Mouse (Mus musculus): ENCODE results near the gene Jmjd8. TPM values are rescaled to one million over a fixed set of nuclear protein-coding genes. Genes with fewer than 3 reads are reported as not detected.

Gene Jmjd8
- total and polyA plus RNA-seq, 2 experiments from 2014 or later, result 26.2 to 32.2 TPM

DNA sequence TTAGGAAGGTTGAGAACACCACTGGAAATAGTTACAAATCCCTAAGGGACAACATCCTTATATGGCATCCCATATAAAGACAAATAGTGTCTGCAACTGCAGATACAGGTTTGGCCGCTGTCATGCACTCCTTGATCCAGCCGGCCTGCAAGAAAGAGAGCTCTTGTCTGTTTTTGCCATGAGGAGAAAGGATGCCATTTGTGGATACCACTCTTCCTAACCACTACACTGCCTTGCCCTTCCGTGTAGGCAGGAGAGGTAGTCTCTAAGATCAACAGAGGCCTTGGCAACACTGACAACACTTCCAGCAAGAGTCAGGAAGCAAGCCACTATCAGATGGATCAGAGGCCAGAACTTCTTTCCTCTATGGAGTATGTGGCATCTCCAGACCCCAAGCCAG lies 42.4 kb upstream of the Jmjd8 start, which contains the start of gene Ccdc78:
TSS of gene Ccdc78 (plus strand) at position 301 of the 400 bp plus-strand sequence.
- DNase-seq (ENCODE audit: low spot score), result no peak
- TF ChIP-seq CTCF (IDR thresholded peaks at IDR 0.05; ENCODE audit: low read depth) (no peak), EP300 (IDR thresholded peaks at IDR 0.05; ENCODE audit: low read depth) (no peak)
- H3K36me3 ChIP-seq (replicated peaks; ENCODE audit: control insufficient read depth, insufficient read depth, low read length), result peaks cover 35% of the 10 kb centered on the region
- H3K4me1 ChIP-seq (ENCODE audit: control insufficient read depth, insufficient read depth), result peaks cover 10% of the 10 kb centered on the region
- WGBS, result 71% methylated on average over 3 of the region's 3 CpGs
- H3K27ac ChIP-seq (ENCODE audit: low read depth), result peak within 1 kb of the TSS; percentile 61; the same call in 1 of the 2 replicates
- H3K4me3 ChIP-seq (ENCODE audit: low read depth, low read length), result peak within 1 kb of the TSS; percentile 71
- H3K9ac ChIP-seq (replicated peaks; ENCODE audit: low read depth, low read length), result peak within 1 kb of the TSS; percentile 55; the same call in 1 of the 2 replicates
- H3K4me2 ChIP-seq (ENCODE audit: low read depth, low read length), result peak within 1 kb of the TSS; percentile 84
- no peaks in the 10 kb centered on the region for H3K9me3 ChIP-seq (replicated peaks; ENCODE audit: control insufficient read depth, low read length)
- ATAC-seq (ENCODE audit: insufficient read depth, low read depth), result no peak
- no peaks in the 10 kb centered on the region for H3K27me3 ChIP-seq (ENCODE audit: control insufficient read depth, insufficient read depth, low read length)

DNA sequence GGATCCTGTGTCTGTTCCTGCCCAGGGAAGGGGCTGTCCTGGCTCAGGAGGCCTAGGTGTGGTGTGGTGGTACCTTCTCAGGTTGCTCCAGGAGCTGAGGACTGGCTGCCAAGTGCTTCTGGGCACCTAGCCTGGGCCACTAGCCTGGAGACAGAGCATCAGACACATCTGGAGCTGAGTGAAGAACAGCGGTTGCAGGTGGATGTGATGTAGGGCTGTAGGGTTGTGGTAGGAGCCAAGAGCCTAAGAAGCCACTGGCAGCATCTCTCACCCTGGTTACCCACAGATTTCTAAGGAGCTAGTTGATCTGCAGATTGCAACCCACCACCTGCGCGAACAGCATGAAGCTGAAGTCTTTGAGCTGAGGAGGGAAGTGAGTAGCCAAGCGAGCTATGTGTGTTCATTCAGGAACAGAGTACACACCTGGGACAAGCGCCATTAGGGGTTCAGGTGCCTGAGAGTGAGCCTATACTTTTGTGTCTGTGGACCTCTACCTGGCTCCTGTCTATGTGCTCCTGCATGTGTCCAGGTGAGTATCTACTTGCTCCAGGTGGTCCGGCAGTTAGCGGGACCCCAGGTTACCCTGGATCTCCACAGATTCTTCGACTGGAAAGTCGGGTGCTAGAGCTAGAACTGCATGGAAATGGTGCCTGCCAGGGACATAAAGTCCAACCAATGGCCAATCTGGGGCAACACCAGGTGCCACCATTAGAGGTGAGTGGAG lies 41.7 kb upstream of the Jmjd8 start:
- peaks cover 28% of the 10 kb centered on the region for H3K36me3 ChIP-seq (replicated peaks; ENCODE audit: control insufficient read depth, insufficient read depth, low read length)
- no peak for DNase-seq (ENCODE audit: low spot score)

DNA sequence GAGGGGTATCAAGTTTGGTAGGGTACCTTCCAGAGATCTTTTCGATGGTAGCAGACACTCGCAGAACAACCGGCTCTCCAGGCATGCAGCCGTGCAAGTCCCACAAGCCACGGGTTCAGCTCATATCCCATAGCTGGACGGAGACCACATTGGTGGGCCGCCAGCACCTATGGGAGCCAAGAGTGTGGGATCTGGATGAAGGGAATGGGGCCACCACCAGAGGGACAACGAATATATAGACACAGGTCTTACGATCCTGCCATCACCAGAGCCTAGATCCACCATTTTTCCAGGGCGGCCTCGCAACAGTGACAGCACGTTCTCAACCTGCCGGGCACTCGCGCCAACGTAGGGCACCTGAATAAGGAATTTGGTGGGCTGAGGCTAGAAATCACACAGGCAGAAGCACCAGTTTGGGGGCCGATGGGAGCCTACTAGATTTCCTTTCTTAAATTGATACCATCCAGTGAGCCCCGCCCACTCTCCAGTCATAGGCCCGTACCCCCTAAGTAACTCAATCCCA lies 37.3 kb upstream of the Jmjd8 start:
- H3K4me1 ChIP-seq (ENCODE audit: control insufficient read depth, insufficient read depth), result peaks cover 17% of the 10 kb centered on the region; the same call in 1 of the 2 replicates
- ATAC-seq (ENCODE audit: insufficient read depth, low read depth) (no peak), DNase-seq (ENCODE audit: low spot score) (no peak)
- TF ChIP-seq EP300 (IDR thresholded peaks at IDR 0.05; ENCODE audit: low read depth) (no peak), CTCF (IDR thresholded peaks at IDR 0.05; ENCODE audit: low read depth) (no peak)
- peak overlapping the region; percentile 81 for H3K9ac ChIP-seq (replicated peaks; ENCODE audit: low read depth, low read length)
- peak overlapping the region; percentile 83 for H3K4me3 ChIP-seq (ENCODE audit: low read depth, low read length)
- 26% methylated on average over 19 of the region's 19 CpGs for WGBS
- H3K9me3 ChIP-seq (replicated peaks; ENCODE audit: control insufficient read depth, low read length), result no peaks in the 10 kb centered on the region
- H3K27ac ChIP-seq (ENCODE audit: low read depth), result no peak overlapping the region
- H3K4me2 ChIP-seq (ENCODE audit: low read depth, low read length), result peak overlapping the region; percentile 91
- no peaks in the 10 kb centered on the region for H3K27me3 ChIP-seq (ENCODE audit: control insufficient read depth, insufficient read depth, low read length)
- peaks cover 18% of the 10 kb centered on the region; the same call in 1 of the 2 replicates for H3K36me3 ChIP-seq (replicated peaks; ENCODE audit: control insufficient read depth, insufficient read depth, low read length)

More for the DNA sequence above, 41.7 kb upstream of the Jmjd8 start:
- Histone ChIP-seq H3K4me2 (ENCODE audit: low read depth, low read length) (no peak overlapping the region), H3K27ac (ENCODE audit: low read depth) (no peak overlapping the region), H3K4me1 (ENCODE audit: control insufficient read depth, insufficient read depth) (peaks cover 10% of the 10 kb centered on the region), H3K4me3 (ENCODE audit: low read depth, low read length) (no peak overlapping the region), H3K27me3 (ENCODE audit: control insufficient read depth, insufficient read depth, low read length) (no peaks in the 10 kb centered on the region), H3K9ac (replicated peaks; ENCODE audit: low read depth, low read length) (no peak overlapping the region), H3K9me3 (replicated peaks; ENCODE audit: control insufficient read depth, low read length) (no peaks in the 10 kb centered on the region)
- ATAC-seq (ENCODE audit: insufficient read depth, low read depth), result no peak
- WGBS, result 89% methylated on average over 9 of the region's 9 CpGs
- TF ChIP-seq EP300 (IDR thresholded peaks at IDR 0.05; ENCODE audit: low read depth) (no peak), CTCF (IDR thresholded peaks at IDR 0.05; ENCODE audit: low read depth) (no peak)

DNA sequence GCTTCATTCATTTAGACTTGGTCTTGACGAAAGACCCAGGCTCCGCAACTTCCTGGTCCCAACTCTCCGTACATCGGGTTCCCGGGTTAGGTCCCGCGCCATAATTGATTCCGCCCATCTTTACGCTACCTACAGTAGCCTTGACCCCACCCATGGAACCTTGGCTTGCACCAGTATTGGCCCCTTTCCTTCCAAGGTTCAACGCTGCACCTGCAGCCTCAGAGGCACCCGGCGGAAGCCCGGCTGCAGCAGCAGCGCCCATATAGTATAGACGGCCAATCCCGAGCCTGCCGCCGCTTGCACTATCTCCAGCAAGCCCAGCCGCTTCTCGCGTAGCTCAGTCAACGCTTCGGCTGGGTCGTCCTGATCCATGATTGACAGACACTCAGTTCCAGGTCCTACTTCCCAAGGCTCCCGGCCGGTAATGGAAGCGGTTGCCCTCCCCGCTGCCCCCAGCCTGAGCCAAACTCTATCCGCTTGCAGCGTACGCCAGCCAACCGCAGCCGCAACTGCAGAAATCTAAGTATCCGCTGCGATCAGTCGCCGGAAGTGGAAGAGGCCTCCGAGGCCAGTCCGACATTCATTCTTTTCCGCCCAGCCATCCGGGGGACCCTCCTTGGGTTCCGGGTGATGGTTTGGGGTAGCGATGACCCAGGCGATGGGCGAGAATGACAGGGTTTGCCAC lies 36.7 kb upstream of the Jmjd8 start:
- peak overlapping the region; percentile 81 for H3K9ac ChIP-seq (replicated peaks; ENCODE audit: low read depth, low read length)
- under 1% methylated on average over 45 of the region's 45 CpGs for WGBS
- peak overlapping the region; percentile 91 for H3K4me2 ChIP-seq (ENCODE audit: low read depth, low read length)
- peaks cover 19% of the 10 kb centered on the region; the same call in 1 of the 2 replicates for H3K4me1 ChIP-seq (ENCODE audit: control insufficient read depth, insufficient read depth)
- peaks cover 18% of the 10 kb centered on the region; the same call in 1 of the 2 replicates for H3K36me3 ChIP-seq (replicated peaks; ENCODE audit: control insufficient read depth, insufficient read depth, low read length)
- peak overlapping the region; percentile 83 for H3K4me3 ChIP-seq (ENCODE audit: low read depth, low read length)
- ATAC-seq (ENCODE audit: insufficient read depth, low read depth) (peak; percentile 74), DNase-seq (ENCODE audit: low spot score) (peak; percentile 66)
- peak overlapping the region; percentile 92 for H3K27ac ChIP-seq (ENCODE audit: low read depth)
- H3K9me3 ChIP-seq (replicated peaks; ENCODE audit: control insufficient read depth, low read length), result no peaks in the 10 kb centered on the region
- H3K27me3 ChIP-seq (ENCODE audit: control insufficient read depth, insufficient read depth, low read length), result no peaks in the 10 kb centered on the region
- TF ChIP-seq CTCF (IDR thresholded peaks at IDR 0.05; ENCODE audit: low read depth), result no peak

DNA sequence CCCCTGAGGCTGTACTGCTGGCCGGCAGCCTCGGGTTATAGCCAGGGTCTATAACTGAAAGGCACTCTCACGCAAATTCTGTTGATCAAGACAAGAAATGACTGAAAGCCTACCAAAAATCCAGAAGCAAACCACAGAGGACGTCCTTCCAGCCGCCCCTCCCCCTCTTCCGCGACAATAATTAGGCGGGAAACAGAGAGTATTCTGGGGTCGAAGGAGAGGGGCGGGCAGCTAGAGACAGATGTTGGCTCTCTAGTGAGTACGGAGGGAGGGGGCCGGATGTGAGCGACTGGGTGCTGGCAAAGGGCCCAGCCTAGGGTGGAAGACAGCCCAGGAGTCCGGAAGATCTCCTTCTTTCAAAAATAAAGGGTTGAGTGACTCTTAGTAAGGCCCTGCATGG lies 36.1 kb upstream of the Jmjd8 start, which contains the start of gene Fam173a:
TSS of gene Fam173a (minus strand) at position 287 of the 400 bp plus-strand sequence.
- peaks cover 22% of the 10 kb centered on the region; the same call in 1 of the 2 replicates for H3K4me1 ChIP-seq (ENCODE audit: control insufficient read depth, insufficient read depth)
- peak within 1 kb of the TSS; percentile 81 for H3K9ac ChIP-seq (replicated peaks; ENCODE audit: low read depth, low read length)
- no peaks in the 10 kb centered on the region for H3K27me3 ChIP-seq (ENCODE audit: control insufficient read depth, insufficient read depth, low read length)
- H3K9me3 ChIP-seq (replicated peaks; ENCODE audit: control insufficient read depth, low read length), result no peaks in the 10 kb centered on the region
- H3K4me2 ChIP-seq (ENCODE audit: low read depth, low read length), result peak within 1 kb of the TSS; percentile 91
- TF ChIP-seq CTCF (IDR thresholded peaks at IDR 0.05; ENCODE audit: low read depth), result no peak
- no peak for TF ChIP-seq EP300 (IDR thresholded peaks at IDR 0.05; ENCODE audit: low read depth)
- peak; percentile 78 for DNase-seq (ENCODE audit: low spot score)
- peak; percentile 74 for ATAC-seq (ENCODE audit: insufficient read depth, low read depth)
- under 1% methylated on average over 14 of the region's 14 CpGs for WGBS
- peak within 1 kb of the TSS; percentile 92 for H3K27ac ChIP-seq (ENCODE audit: low read depth)
- peak within 1 kb of the TSS; percentile 83 for H3K4me3 ChIP-seq (ENCODE audit: low read depth, low read length)
- H3K36me3 ChIP-seq (replicated peaks; ENCODE audit: control insufficient read depth, insufficient read depth, low read length), result peaks cover 14% of the 10 kb centered on the region; the same call in 1 of the 2 replicates

Measured in heart, postnatal 0 days (tissue).